Mouse (Mus musculus) thymus, postnatal 0 days (tissue): ENCODE measurements around the gene Gm17693. TPM values are rescaled to one million over a fixed set of nuclear protein-coding genes. Genes with fewer than 3 reads are reported as not detected.
"Not testable (repeated sequence)": the region's sequence is repeated elsewhere in the genome, so short reads cannot be mapped to it uniquely, and the experiment has no call there.

Experiments
- DNase-seq: peaks from one replicate; pipeline ENCODE4 v3.0.0-alpha.2; 2015; ENCODE audit warnings: low spot score
- polyA plus RNA-seq: library from polyadenylated mRNA; unstranded; fragments of >200 nt; fragmentation: Nextera tagmentation; extraction: Ambion mirVana; gene quantifications from 2 replicates; pipeline ENCODE4 v1.2.1, GENCODE M21; 2015

Gm17693 gene
- polyA plus RNA-seq = not detected in 2 replicates

GRCm38 (mm10) chrX:125705144-125705543, at the start of gene Gm17693:
Gene Gm17693, plus strand, starts transcription at chrX:125705444.
- not testable (repeated sequence) for DNase-seq
